21 mouse cellular contexts compared by ENCODE assay signal in genomic region chr7:108614110-108614509, GRCm38 (mm10). TPM values are rescaled to one million over a fixed set of nuclear protein-coding genes. Genes with fewer than 3 reads are reported as not detected.
"Had no signal": no experiment of that assay in that cellular context is flagged by ENCODE, and none has a peak within 500 bp of the region (broad histone marks: within the 10 kb centered on the region; RNA-seq: fewer than 3 reads in every experiment).

No protein-coding gene starts in this region.

- DNase-seq: gastrocnemius, adult 2 months; gastrocnemius, postnatal 10 days; gastrocnemius, postnatal 36 days; heart, adult 11 months; heart, adult 2 months; heart, postnatal 14 days; heart, postnatal 36 days; kidney, adult 11 months; kidney, adult 2 months; kidney, adult 9 months; kidney, postnatal 14 days; kidney, postnatal 4 days had no signal

RNA-seq across cellular contexts. Expression of gene Olfr506, which starts 3.5 kb away (rescaled TPM):
- total RNA-seq: gastrocnemius, adult 2 months; gastrocnemius, postnatal 10 days; gastrocnemius, postnatal 36 days; heart, adult 2 months; heart, postnatal 14 days; heart, postnatal 36 days; hematopoietic stem cell, adult 5-6 weeks; hindbrain, postnatal 0 days; layer of hippocampus, adult 2 months; layer of hippocampus, postnatal 10 days; layer of hippocampus, postnatal 25 days; left cerebral cortex, adult 2 months; left cerebral cortex, postnatal 14 days; left cerebral cortex, postnatal 36 days; liver, adult 2 months had no signal

RNA-seq across cellular contexts. Expression of gene Olfr507, which starts 7.5 kb away (rescaled TPM):
- total RNA-seq: gastrocnemius, adult 2 months; gastrocnemius, postnatal 10 days; gastrocnemius, postnatal 36 days; heart, adult 2 months; heart, postnatal 14 days; heart, postnatal 36 days; hematopoietic stem cell, adult 5-6 weeks; hindbrain, postnatal 0 days; layer of hippocampus, adult 2 months; layer of hippocampus, postnatal 10 days; layer of hippocampus, postnatal 25 days; left cerebral cortex, adult 2 months; left cerebral cortex, postnatal 14 days; left cerebral cortex, postnatal 36 days; liver, adult 2 months had no signal

RNA-seq across cellular contexts. Expression of gene Olfr508, which starts 15.7 kb away (rescaled TPM):
- total RNA-seq: gastrocnemius, adult 2 months; gastrocnemius, postnatal 10 days; gastrocnemius, postnatal 36 days; heart, adult 2 months; heart, postnatal 14 days; heart, postnatal 36 days; hematopoietic stem cell, adult 5-6 weeks; hindbrain, postnatal 0 days; layer of hippocampus, adult 2 months; layer of hippocampus, postnatal 10 days; layer of hippocampus, postnatal 25 days; left cerebral cortex, adult 2 months; left cerebral cortex, postnatal 14 days; left cerebral cortex, postnatal 36 days; liver, adult 2 months had no signal

RNA-seq across cellular contexts. Expression of gene Olfr509, which starts 37.6 kb away (rescaled TPM):
- total RNA-seq: gastrocnemius, adult 2 months; gastrocnemius, postnatal 10 days; gastrocnemius, postnatal 36 days; heart, adult 2 months; heart, postnatal 14 days; heart, postnatal 36 days; hematopoietic stem cell, adult 5-6 weeks; hindbrain, postnatal 0 days; layer of hippocampus, adult 2 months; layer of hippocampus, postnatal 10 days; layer of hippocampus, postnatal 25 days; left cerebral cortex, adult 2 months; left cerebral cortex, postnatal 14 days; liver, adult 2 months had no signal

RNA-seq across cellular contexts. Expression of gene Olfr504, which starts 48.5 kb away (rescaled TPM):
- total RNA-seq: gastrocnemius, adult 2 months; gastrocnemius, postnatal 10 days; gastrocnemius, postnatal 36 days; heart, adult 2 months; heart, postnatal 14 days; heart, postnatal 36 days; hematopoietic stem cell, adult 5-6 weeks; hindbrain, postnatal 0 days; layer of hippocampus, adult 2 months; layer of hippocampus, postnatal 10 days; layer of hippocampus, postnatal 25 days; left cerebral cortex, adult 2 months; left cerebral cortex, postnatal 14 days; left cerebral cortex, postnatal 36 days; liver, adult 2 months had no signal
